Mouse (Mus musculus): ENCODE results near the gene Gm9837.

DNA sequence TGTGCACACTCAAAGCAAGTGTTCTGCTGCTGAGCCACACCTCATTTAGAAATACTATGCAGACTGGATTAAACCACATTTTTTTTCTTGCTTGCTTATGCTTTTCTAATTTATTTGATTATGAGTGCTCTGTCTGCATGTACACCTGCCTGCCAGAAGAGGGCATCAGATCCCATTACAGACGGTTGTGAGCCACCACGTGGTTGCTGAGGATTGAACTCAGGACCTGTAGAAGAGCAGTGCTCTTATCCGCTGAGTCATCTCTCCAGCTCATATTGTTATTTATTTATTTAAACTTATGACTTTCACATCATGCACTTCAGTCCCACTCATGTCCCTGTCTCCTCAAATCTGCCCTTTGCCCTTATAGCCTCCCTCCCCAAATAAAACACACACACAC is 15.4 kb upstream of the Gm9837 start:
- TF ChIP-seq POLR2A (IDR thresholded peaks at IDR 0.05; ENCODE audit: control insufficient read depth, extremely low read depth, insufficient read depth, low read length, poor library complexity): no peak
- TF ChIP-seq CTCF (IDR thresholded peaks at IDR 0.05; ENCODE audit: borderline replicate concordance, control insufficient read depth, extremely low read depth, insufficient read depth, low read length, poor library complexity): no peak
